In the genomic region with DNA sequence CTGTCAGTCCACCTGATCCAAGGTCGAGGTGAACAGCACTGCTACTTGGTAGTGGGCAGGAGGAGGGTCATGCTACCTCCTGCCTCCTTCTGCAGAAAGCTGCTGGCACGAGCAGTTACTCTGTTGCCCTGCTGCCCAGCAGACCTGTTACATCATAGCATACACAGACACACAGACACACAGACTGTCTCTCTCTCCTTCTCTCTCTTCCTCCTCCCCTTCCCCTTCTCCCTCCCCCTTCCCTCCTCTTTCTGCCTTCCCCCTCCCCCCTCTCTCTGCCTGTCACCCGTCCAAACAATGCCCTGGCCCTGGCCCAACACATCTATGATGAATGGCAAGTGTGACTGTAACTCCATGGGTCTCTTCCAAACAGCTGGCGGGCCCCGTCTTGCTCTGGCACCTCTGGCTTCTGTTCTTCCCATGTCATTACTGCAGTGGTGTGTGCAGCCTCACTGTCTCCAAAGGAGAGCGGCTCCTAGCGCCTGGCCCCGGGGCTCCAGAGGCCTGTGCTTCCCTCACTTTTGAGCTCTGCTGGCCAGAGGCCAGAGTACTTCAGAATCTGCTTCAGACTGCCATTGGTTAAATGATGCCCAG, we compare ENCODE assay signal across 8 mouse cellular contexts. TPM values are rescaled to one million over a fixed set of nuclear protein-coding genes. Genes with fewer than 3 reads are reported as not detected.
DNase-seq lines count a peak whose midpoint lies in the region; ATAC-seq lines count a peak whose summit lies in the region.

No protein-coding gene starts in this region.

- peak; percentile 72; the same call in 1 of the 2 replicates for ATAC-seq in stomach, embryonic 14.5 days (ENCODE audit: insufficient number of reproducible peaks, insufficient read depth, low FRiP score, low read depth)

- DNase-seq in left cerebral cortex, postnatal 4 days, result peak; percentile 66
- DNase-seq in left cerebral cortex, postnatal 25 days (ENCODE audit: low spot score in 2 of 2), result no peak
- DNase-seq in adrenal gland, postnatal 36 days, result peak; percentile 67 to 70
- peak; percentile 15 for DNase-seq in hindbrain, embryonic 10.5 days (ENCODE audit: low spot score)
- DNase-seq in liver, result peak; percentile 30
- DNase-seq in frontal cortex, adult 2 months (ENCODE audit: extremely low spot score in 1 of 2, low spot score in 1 of 2), result no peak
- DNase-seq in layer of hippocampus, postnatal 10 days (ENCODE audit: low spot score in 2 of 2), result no peak

- 30% methylated on average over 8 of the region's 8 CpGs for WGBS in hindbrain, embryonic 10.5 days
- WGBS in stomach, embryonic 14.5 days, result 8% methylated on average over 8 of the region's 8 CpGs

- peak overlapping the region; percentile 42; the same call in 1 of the 2 replicates for H3K27ac ChIP-seq in hindbrain, embryonic 10.5 days
- H3K27ac ChIP-seq in stomach, embryonic 14.5 days (ENCODE audit: low read length), result peak overlapping the region; percentile 45; the same call in 1 of the 2 replicates

- H3K36me3 ChIP-seq in hindbrain, embryonic 10.5 days, result no peaks in the 10 kb centered on the region
- no peaks in the 10 kb centered on the region for H3K36me3 ChIP-seq in stomach, embryonic 14.5 days (ENCODE audit: control insufficient read depth, insufficient read depth, low read length)

- H3K4me1 ChIP-seq in hindbrain, embryonic 10.5 days (replicated peaks), result peaks cover 13% of the 10 kb centered on the region
- H3K4me1 ChIP-seq in stomach, embryonic 14.5 days (ENCODE audit: control insufficient read depth, insufficient read depth, low read length), result peaks cover 23% of the 10 kb centered on the region; the same call in 1 of the 2 replicates

- no peak overlapping the region for H3K9ac ChIP-seq in stomach, embryonic 14.5 days (replicated peaks; ENCODE audit: low read depth, low read length)

- no peaks in the 10 kb centered on the region for H3K9me3 ChIP-seq in hindbrain, embryonic 10.5 days
- H3K9me3 ChIP-seq in stomach, embryonic 14.5 days (ENCODE audit: control insufficient read depth, low read depth, low read length), result no peaks in the 10 kb centered on the region

- H3K4me2 ChIP-seq in stomach, embryonic 14.5 days (replicated peaks; ENCODE audit: low read depth, low read length), result no peak overlapping the region

- intact Hi-C loops in left cerebral cortex, postnatal 4 days (cut with DNase I), result no loop called here
- intact Hi-C loops in left cerebral cortex, postnatal 25 days (cut with DNase I), result no loop called here

- no peak overlapping the region for H3K4me3 ChIP-seq in hindbrain, embryonic 10.5 days
- H3K4me3 ChIP-seq in stomach, embryonic 14.5 days (ENCODE audit: low read depth, low read length), result no peak overlapping the region

- no peaks in the 10 kb centered on the region for H3K27me3 ChIP-seq in hindbrain, embryonic 10.5 days (ENCODE audit: insufficient read depth, poor library complexity, severe bottlenecking)
- H3K27me3 ChIP-seq in stomach, embryonic 14.5 days (ENCODE audit: control insufficient read depth, insufficient read depth, low read length), result no peaks in the 10 kb centered on the region

RNA-seq across cellular contexts. Expression of a gene that starts 48.6 kb away (rescaled TPM):
- total RNA-seq in left cerebral cortex, postnatal 4 days (2021), result 100 to 1,000 TPM; 177 to 178 TPM
- 10 to 100 TPM; 56.0 to 63.5 TPM for total RNA-seq in left cerebral cortex, postnatal 25 days (2021)
- total RNA-seq in adrenal gland, postnatal 36 days (2021), result 100 to 1,000 TPM; 319 to 466 TPM
- polyA plus RNA-seq in hindbrain, embryonic 10.5 days (2016; fragmentation: Nextera tagmentation; extraction: Ambion mirVana), result 274 and 286 TPM in 2 replicates
- polyA plus RNA-seq in stomach, embryonic 14.5 days (2014; fragmentation: Nextera tagmentation; extraction: Ambion mirVana), result 160 and 186 TPM in 2 replicates
- 87.5 and 94.0 TPM in 2 replicates for polyA plus RNA-seq in frontal cortex, adult 2 months (2012; rRNA removed)
- total RNA-seq in layer of hippocampus, postnatal 10 days (2021), result 10 to 100 TPM; 92.5 to 94.8 TPM

Comparison
In these comparisons a context has a peak if more than half of its experiments do, and no peak if none do; other contexts are left out.
1. DNase-seq: peak in left cerebral cortex, postnatal 4 days (single experiment), adrenal gland, postnatal 36 days (2 of 2), hindbrain, embryonic 10.5 days (single experiment) and liver (single experiment); none in left cerebral cortex, postnatal 25 days (0 of 2), frontal cortex, adult 2 months (0 of 2) and layer of hippocampus, postnatal 10 days (0 of 2).